Mouse (Mus musculus) right cerebral cortex, postnatal 14 days (tissue): Measurements from ENCODE around the gene Ssc4d.

Source experiments
- DNase-seq: peaks from one replicate; pipeline ENCODE4 v3.0.0; 2022

Gene Ssc4d

DNA sequence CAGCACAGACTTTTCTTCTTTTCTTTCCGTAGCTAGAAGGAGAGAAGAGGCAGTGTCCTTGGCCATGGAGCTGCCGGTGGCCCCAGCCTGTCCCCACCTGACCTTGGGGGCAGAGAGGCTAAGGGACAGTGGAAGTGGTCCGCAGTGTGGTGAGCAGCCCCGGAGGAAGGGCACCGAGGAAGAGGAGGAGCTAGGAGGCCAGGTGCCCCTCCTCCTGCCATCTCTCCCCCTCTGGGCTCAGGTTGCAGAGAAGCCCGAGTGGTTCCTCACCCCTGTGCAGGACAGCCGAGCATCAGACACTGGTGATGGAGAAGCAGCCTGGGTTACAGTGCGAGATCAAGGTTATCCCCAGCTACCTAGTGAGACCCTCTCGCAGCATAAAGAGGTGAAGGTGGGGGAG lies at the start of gene Ssc4d:
Ssc4d (minus strand) TSS at position 167 of the 400 bp plus-strand sequence.
- DNase-seq = no peak

DNA sequence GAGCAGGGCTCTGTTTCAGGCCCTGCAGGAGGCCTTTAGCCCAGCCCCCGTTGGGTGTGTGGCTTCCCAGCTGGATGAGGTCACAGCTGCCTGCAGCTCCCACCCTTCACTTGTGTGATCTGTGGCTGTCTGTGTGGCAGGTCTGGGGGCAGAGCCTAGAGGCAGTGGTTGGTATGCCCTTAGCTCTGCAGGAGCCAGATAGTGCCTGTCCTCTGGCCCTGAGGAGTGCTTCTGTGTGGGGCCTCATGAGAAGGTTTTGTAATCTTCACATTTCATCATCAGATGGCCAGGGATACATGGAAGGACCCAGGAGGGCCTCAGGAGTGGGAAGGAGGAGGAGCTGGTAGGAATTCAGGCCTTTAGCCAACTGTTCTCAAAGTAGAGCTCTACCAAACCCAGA lies 45.6 kb upstream of the Ssc4d start:
- no peak for DNase-seq

DNA sequence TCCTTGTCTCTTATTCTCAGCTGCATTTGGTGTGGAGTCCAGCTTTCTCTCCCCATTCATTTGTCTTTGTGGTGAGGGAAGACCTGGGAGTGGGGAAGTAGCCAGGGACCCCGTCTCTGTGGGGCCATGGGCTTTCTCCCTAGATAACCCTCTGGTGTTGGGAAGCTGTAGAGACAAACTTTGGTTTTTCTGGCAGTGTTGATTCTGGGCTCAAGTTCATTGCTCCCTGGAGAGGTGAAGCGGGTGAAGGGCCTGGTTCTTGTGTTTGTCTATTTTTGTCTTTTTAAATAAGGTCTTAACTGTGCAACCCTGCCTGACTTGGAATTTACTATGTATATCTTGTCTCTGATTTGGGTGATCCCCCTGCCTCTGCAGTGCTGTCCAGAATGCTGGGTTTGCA lies 44.4 kb upstream of the Ssc4d start:
- DNase-seq = no peak

DNA sequence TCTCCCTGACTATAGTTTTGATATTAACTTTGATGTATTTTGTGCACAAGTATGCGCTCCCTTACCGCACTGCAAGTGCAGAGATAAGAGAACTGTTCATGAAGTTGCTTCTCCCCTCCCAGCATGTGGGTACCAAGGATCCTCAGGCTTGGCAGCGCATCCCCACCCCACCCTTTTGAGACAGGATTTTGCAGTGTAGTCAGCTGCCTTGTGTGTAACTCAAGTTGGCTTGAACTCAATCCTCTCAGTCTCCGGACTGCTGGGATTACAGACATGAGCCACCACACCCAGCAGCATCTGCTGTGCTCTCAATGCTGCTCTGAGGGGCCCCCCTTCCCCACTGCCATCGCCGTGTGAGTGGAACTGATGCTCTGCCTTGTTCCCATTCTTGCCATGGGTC lies 42.9 kb upstream of the Ssc4d start:
- DNase-seq = no peak

DNA sequence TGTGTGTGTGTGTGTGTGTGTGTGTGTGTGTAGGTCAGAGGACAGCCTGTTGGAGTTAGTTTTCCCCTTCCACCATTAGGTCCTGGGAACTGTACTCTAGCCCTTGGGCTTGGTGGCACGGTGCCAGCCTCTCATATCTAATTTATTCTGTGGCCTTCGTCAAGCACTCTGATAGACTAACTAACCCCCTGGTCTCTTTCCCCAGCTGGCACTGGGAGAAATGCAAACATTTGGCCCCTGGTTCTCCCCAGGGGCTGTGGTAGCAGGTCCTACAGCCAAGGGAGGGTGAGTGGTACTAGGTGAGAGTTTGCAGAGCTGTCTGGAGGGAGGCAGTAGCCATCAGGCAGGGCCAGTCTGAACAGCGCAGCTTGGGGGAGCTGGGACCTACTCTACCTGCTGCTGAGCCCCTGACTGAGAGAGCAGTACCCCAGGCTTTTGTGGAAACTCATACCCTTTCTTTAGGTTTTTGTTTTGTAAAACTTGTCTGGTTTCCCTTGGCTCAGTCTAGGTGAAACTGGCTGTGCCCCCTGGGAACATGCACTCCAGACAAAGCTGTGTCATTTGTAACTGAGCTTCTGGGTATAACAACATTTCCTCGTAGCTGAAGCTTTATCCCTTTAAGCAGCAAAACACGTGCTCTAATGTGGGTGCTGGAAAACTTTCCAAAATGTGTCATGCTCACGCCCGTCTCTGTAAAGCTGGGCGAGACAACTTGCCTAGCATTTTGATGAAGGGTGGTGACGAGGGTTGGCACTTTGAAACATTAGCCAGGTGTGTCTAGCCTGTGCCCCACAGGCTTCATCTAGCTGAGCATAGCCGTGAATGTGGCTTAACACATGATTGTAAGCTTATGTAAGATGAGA lies 41.9 kb upstream of the Ssc4d start:
- DNase-seq = no peak

DNA sequence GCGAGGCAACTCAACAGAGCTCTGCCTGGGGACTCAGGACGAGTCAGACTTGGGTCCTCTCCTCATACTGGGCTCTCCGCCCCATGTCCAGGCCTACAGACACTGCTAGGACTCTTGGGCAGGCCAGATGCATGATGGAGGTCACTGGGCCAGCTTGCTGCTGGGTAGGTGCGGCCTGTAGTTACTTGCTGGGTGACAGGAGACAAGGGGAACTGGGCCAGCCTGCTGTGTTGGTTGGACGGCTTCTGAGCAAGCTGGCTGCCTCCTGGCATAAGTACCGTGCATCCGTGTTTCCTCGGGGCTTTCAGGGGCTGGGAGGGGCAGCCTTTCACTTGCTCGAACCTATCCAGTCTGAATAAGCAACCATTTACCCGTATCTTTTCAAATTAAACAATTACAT lies 41.3 kb upstream of the Ssc4d start:
- DNase-seq = no peak

DNA sequence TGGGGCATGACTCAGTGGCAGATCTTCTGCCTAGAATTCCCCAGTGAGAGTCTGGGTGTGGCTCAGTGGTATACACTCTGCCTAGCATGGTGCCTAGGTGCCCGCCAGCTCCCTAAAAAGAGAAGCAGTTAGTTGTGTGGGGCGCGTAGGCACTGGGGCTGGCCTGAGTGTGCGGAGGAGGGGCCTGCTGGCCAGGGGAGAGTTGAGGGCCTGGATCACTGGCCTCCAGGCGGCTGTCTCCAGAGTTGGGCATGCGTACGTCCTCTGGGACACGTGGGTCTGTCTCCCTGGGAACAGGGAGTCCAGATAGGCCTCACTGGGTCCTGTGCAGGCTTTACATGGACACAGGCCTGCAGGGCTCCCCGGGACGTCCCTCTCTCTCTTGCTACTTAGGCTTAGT lies 40.5 kb upstream of the Ssc4d start:
- DNase-seq = no peak

DNA sequence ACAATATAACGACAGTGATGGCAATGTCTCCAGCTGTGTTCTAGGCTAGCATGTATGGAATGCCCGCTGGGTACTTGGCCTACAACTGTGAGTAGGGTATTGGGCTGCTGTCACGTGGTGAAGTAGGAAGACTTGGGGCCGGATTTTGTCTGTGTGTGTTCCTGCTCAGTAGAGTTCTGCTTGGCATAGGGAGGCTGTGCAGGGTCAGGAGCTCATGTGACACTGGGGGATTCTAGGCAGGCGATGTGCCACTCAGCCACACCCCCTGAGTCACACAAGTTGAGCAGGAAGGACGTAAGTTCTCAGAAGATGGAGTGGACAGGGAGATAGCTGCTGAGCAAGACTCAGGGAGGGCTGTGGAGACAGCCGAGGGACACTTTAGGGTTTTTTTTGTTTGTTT lies 33.4 kb upstream of the Ssc4d start:
- DNase-seq = no peak

DNA sequence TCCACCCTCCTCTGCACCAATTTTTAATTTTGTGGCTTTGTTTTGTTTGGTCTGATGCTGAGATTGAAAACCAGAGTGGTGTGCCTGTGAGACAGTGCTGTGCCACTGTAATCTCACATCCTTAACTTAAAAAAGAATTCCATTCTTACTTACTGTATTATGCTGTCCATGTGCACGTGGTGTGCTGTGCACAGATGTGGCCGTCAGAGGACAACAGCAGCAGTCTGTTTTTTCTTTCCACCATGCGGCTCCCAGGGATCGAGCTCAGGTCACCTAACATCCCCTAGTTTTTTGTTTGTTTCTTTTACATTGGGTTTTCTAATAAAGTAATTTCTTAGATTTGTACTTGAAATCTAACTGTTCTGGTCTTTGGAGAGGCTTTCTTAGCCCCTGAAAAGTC lies 30.2 kb upstream of the Ssc4d start:
- no peak for DNase-seq

DNA sequence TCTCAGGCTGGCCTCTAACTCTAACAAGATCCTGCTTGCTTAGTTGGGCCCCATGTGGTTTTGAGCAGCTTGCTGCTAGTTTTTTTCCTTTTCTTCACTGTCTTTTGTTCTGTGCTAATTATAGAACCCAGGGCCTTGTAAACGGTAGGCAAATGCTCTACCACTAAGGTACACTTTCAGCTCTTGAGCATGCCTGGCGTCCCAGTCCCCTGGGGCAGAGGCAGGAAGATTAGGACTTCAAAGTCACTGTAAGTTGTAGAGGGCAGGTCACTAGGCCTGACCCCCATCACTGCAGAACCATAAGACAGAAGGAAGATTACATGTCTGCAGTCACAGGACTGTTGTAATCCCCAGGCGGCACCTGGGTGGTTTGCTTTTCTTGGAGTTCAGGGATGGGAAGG lies 28.4 kb upstream of the Ssc4d start:
- DNase-seq = no peak

DNA sequence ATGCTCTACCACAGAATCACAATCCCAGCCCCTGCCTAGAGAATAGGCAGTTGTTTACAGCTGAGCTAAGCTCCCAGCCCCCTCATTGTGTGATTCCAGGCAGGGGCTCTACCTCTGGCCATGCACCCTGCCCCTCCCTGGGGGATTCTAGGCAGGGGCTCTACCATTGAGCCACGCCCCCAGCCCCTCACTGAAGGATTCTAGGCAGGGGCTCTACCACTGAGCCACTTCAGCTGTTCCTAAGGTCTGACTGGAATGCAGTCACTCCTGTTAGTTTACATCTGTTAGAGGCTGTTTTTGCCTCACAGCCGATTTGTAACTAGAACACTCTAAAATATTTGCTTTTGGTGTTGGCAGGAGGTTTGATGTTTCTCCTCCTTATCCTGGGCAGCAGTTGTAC lies 28.0 kb upstream of the Ssc4d start:
- DNase-seq = no peak

DNA sequence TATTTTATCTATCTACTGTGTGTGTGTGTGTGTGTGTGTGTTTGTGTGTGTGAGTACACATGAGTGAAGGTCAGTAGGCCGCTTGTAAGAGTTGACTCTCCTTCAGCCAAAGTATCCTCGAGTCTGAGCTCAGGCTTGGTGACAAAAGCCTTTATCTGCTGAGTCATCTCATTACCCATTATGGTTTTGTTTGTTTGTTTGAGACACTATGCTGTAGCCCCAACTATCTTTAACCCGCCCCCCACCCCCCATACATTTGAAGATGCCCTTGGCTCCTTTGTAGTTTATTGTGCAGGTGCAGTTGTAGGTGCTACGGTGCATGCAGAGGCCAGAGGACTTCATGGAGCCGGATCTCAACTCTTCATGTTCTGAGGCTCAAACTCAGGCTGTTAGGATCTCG lies 26.9 kb upstream of the Ssc4d start:
- no peak for DNase-seq

DNA sequence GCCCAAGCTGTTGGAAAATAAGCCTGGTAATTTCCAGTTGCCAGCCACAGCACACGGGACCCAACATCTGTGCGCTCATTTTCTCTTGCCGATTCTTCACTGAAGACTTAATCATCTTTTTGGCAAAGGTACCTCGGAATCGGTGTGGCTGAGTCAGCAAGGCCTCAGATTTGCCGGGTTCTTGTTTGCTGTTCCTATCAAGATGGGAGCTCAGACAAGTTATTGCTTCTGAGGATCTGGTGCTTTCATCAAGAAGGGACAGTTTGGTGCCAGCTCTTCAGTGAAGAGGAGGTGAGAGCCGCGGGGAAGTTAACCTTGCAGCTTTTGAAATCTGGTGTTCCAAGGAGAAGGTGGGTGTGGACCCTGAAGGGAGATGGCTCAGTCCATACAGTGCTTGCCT lies 21.8 kb upstream of the Ssc4d start:
- DNase-seq = no peak

DNA sequence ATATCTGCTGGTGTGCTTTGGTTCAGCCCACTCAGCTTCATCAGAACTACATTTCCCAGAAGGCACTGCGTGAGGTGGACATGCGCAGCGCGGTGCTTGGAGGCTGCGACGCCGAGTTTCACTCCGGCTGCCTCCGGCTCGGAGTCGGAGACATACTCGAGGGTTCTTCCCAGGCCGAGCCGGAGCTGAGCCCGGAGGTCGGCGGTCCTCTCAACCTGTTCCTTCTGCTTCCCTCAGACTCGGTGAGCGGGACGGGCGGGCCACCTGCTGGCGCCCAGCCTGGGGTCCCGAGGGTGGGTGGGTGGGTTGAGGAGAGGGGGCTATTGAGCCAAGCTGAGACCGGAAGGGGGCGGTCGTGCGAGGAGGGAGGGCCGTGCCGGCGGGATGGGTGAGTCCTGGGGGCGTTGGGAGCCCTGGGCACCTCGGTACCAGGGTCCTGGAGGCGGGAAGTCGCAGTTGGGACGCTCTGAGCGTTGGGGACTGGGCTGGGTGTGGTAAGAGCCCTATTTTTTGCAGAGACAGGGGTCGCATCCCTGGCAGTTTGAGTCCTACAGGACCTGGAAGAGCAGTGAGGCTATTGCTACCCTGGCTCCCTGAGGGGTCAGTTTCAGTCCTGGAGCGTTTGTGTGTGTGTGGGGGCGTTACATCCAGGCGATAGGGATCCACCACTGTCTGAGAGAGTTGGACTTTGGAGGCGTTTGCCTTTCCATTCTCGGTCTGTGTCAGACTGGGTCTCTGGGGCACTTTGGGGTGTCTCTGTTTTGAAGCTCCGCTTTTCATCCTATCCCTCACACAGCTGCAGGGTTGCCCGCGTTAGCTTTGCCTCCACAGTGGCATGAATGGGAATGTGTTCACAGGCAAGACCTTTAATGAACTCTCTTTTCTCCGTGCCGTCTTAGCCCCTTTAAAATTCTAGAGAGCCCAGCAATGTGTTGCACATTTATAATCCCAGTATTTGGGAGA lies 20.7 kb upstream of the Ssc4d start, which contains the start of gene Dtx2:
Dtx2 (plus strand) TSS at position 76 of the 963 bp plus-strand sequence.
- DNase-seq = peak; percentile 87

DNA sequence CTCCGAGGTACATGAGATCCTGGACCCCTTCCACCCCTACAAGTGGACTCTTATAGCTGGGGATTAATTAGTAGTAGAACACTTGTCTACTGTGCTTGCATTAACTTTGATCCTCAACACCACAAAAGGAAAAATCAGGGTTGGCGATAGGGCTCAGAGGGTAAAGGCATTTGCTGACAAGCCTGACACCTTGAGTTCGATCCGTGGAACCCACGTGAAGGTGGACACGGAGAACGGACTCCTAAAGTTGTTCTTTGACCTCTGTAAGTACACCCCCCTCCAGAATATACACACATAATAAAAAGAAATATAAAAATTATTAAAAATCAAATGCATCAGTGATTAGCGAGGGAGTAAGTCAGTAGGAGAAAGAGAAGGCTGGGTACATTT lies 20.0 kb upstream of the Ssc4d start:
- no peak for DNase-seq

DNA sequence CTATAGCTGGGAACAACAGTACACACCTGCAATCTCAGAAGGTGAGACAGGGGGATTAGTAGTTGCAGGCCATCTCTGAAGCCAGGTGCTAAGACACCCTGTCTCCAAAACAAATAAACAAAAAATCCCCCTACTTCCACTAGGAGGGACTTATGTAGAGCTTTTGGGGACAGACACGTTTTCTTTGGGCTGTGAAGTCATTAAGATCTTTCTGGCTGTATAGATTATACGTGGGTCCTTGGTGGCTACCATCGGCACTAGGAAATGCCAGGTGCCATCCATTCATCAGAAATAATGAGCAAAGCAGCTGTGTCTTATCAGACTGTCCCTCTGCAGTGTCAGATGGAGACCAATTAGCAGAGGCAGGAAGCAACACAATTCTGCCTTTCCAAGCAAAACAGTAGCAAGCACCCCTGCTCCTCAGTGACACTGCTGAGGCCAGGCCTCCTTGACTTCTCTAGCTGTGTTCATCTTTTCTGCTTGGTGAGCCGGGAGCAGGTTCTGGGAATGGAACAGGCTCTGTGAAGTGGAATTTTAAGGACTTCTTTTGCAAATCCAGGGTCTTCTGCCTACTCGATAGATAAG lies 19.1 kb upstream of the Ssc4d start:
- DNase-seq = no peak

DNA sequence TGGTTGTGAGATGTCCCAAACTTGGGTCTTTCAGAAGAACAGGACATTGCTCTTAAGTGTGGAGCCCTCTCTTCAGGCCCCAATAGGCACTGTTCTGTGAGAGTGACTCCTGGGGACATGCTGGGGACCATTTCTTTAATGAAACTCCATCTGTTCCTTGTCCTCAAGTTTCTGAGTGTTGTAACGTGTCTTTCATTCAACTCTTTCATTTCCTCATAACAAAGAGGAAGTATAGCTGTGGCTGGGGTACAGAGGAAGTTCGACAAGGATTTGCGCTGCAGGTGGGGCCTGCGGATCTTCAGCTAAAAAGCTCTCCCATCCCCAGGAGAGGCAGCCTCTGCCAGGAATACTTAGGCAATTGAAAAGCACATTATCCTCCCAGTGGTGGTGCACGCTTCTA lies 16.3 kb upstream of the Ssc4d start:
- DNase-seq = no peak

DNA sequence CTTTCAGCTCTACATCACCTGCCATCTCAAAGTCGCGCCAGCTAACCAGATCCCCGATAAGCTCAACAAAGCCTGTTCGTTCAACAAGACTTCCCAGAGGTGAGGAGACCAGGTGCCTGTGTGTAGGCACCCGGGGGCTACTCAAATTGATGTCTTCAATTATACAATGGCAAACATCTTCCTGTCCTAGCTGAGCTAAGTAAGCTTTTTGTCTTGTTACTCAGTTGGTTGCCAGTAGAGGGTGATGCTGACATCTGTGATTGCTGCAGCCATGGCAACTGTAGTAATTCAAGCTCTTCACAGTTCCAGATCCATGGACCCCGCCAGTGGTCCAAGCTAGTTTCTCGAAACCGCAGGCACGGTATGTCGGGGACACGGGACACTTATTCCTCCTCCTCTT lies 12.9 kb upstream of the Ssc4d start:
- no peak for DNase-seq

DNA sequence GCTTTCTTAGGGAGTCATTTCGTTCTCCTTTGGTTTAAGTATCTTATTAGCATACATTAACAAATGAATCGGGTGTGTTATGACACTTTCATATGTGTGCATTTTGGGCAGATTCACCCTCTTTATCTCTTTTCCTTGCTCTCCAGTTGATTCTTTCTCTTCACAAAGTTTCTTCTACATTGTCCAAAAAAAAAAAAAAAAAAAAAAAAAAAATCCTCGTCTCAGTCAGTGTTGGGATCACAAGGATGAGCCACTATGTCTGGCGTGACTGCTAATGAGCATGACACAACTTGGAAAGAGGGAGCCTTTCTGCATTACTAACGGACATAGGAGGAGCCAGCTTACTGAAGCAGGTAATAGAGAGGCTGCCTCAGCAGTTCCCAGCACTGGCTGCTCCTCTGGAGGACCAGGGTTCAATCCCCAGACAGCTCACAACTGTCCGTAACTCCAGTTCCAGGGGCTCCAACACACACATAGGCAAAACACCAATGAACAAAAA lies 10.3 kb upstream of the Ssc4d start:
- no peak for DNase-seq

DNA sequence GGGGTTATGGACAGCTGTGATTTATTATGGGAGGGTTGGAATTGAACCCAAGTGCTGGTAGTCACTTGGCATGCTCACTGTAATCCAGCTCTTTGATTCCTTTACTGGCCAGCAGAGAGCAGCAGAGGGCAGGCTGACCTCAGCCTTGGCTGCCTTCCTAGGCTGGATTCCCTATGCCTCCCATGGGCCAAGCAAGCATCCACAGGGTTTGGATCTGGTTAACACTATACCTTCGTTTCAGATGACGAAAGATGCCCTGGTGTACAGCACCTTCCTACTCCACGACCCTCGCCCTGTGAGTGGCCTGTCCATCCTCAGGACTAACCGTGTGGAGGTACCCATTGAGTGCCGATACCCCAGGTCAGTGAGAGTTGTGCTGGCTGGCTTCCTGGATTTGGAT lies 8.1 kb upstream of the Ssc4d start:
- DNase-seq = no peak

DNA sequence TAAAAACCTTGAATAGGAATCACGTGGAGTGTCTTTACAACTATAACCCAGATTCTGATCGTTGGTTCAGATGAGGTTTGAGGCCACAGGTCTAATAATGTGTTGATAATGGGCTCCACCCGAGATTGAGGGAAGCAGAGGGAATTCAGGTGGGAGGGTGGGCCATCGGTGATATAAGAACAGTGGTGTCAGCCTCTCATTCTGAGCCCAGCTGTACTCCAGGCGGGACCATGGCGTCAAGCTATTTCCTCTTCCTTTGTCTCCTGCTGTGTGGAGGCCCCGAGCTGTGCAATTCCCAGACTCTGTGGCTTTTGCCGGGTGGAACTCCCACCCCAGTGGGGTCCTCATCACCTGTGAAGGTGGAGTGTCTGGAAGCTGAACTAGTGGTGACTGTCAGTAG lies 5.6 kb upstream of the Ssc4d start, which contains the start of gene Zp3:
Zp3 (plus strand) TSS at position 196 of the 400 bp plus-strand sequence.
- DNase-seq = no peak

DNA sequence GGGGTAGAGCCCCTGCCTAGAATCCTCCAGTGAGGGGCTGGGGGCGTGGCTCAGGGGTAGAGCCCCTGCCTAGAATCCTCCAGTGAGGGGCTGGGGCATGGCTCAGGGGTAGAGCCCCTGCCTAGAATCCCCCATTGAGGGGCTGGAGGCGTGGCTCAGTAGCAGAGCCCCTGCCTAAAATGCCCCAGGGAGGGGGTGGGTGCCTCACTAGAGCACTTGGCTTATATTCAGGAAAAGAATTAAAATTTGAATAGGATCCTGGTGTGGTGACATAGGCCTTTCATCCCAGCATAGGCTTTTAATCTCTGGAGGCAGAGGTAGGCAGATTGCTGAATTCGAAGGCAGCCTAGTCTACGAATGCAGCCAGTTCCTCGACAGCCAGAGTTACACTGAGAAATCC lies 5.0 kb upstream of the Ssc4d start:
- DNase-seq = no peak
